Mouse (Mus musculus) heart, adult 2 months (tissue): ENCODE measurements at regions not wholly inside any gene's neighbourhood (a gene's known extent, or its start where the extent isn't known, plus 50 kb on each side); places are given as distances from the start of the nearest gene placed in this dataset.

Experiments used
- CTCF ChIP-seq: fragments of 200-600 bp; IDR thresholded peaks from 2 replicates; pipeline ENCODE4 v1.8.1; 2022; ENCODE audit warnings: antibody characterized with exemption, mild to moderate bottlenecking, moderate library complexity
- POLR2A ChIP-seq: fragments of 200-500 bp; IDR thresholded peaks from 2 replicates; pipeline ENCODE4 v1.6.1; 2011; ENCODE audit warnings: mild to moderate bottlenecking, low read depth, low read length, control low read depth; ENCODE audit not compliant: insufficient read depth

- TF ChIP-seq CTCF (peak; percentile 80), POLR2A (no peak)
These were observed 74.0 kb downstream of the Trim42 start for GRCm38 (mm10) chr9:97295770-97296169.
